Mouse (Mus musculus): ENCODE measurements at regions not wholly inside any gene's neighbourhood (a gene's known extent, or its start where the extent isn't known, plus 50 kb on each side); places are given as distances from the start of the nearest gene placed in this dataset.

- TF ChIP-seq CTCF (IDR thresholded peaks at IDR 0.05; ENCODE audit: borderline replicate concordance, extremely low read depth, insufficient read depth, insufficient read length) (no peak), POLR2A (IDR thresholded peaks at IDR 0.05; ENCODE audit: borderline replicate concordance, extremely low read depth, insufficient read depth, insufficient read length, poor library complexity, severe bottlenecking) (no peak)
These were observed 191.6 kb upstream of the Rad23b start for GRCm38 (mm10) chr4:55158166-55158739.

DNA sequence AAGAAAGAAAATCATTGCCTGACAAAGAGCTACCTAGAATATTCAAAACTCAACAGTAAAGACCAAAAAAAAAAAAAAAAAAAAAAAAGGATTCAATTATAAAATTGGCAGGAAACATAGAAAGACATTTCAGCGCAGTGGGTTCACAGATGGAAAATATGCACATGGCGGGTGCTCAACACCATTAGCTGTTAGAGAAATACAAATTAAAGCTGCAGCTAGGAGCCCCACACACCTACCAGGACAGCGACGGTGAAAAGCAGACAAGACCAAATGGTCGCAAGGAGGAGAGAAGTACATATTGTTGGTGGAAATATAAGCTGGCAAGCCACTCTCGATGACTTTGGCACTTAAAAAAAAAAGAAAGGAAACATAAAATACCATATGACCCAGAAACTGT lies 183.6 kb upstream of the Rad23b start:
- DNase-seq (ENCODE audit: low read depth): peak; percentile 50
- TF ChIP-seq POLR2A (IDR thresholded peaks at IDR 0.05; ENCODE audit: borderline replicate concordance, extremely low read depth, insufficient read depth, insufficient read length, poor library complexity, severe bottlenecking) (no peak), CTCF (IDR thresholded peaks at IDR 0.05; ENCODE audit: borderline replicate concordance, extremely low read depth, insufficient read depth, insufficient read length) (no peak)

More at GRCm38 (mm10) chr4:55158166-55158739, 191.6 kb upstream of the Rad23b start:
- peak; percentile 81 for DNase-seq (ENCODE audit: low read depth)

DNA sequence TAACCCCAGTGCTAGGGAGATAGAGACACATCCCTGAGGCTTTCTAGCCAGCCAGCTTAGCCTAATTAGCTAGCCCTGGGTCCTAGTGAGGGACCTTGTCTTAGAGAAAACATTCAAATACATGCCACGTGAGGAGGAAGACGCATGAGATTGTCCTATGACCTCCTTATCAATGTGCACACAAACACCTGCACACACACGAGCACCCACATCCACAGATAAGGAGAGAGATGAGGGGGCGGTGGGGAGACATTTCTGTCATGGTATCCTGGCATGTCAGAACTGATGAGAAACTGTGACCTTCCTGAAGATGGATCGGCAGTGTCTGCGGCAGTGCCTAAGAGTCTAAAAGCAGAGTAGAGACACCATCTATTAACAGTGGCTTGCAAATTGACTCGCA lies 180.8 kb upstream of the Rad23b start:
- DNase-seq (ENCODE audit: low read depth): no peak
- TF ChIP-seq POLR2A (IDR thresholded peaks at IDR 0.05; ENCODE audit: borderline replicate concordance, extremely low read depth, insufficient read depth, insufficient read length, poor library complexity, severe bottlenecking) (no peak), CTCF (IDR thresholded peaks at IDR 0.05; ENCODE audit: borderline replicate concordance, extremely low read depth, insufficient read depth, insufficient read length) (no peak)

- TF ChIP-seq CTCF (IDR thresholded peaks at IDR 0.05; ENCODE audit: borderline replicate concordance, extremely low read depth, insufficient read depth, insufficient read length): no peak
- TF ChIP-seq POLR2A (IDR thresholded peaks at IDR 0.05; ENCODE audit: borderline replicate concordance, extremely low read depth, insufficient read depth, insufficient read length, poor library complexity, severe bottlenecking): no peak
- DNase-seq (ENCODE audit: low read depth): no peak
These were observed 177.4 kb upstream of the Rad23b start for GRCm38 (mm10) chr4:55172334-55172891.

- no peak for TF ChIP-seq POLR2A (IDR thresholded peaks at IDR 0.05; ENCODE audit: borderline replicate concordance, extremely low read depth, insufficient read depth, insufficient read length, poor library complexity, severe bottlenecking)
- no peak for TF ChIP-seq CTCF (IDR thresholded peaks at IDR 0.05; ENCODE audit: borderline replicate concordance, extremely low read depth, insufficient read depth, insufficient read length)
- no peak for DNase-seq (ENCODE audit: low read depth)
These were observed 173.8 kb upstream of the Rad23b start for GRCm38 (mm10) chr4:55176026-55176425.

DNA sequence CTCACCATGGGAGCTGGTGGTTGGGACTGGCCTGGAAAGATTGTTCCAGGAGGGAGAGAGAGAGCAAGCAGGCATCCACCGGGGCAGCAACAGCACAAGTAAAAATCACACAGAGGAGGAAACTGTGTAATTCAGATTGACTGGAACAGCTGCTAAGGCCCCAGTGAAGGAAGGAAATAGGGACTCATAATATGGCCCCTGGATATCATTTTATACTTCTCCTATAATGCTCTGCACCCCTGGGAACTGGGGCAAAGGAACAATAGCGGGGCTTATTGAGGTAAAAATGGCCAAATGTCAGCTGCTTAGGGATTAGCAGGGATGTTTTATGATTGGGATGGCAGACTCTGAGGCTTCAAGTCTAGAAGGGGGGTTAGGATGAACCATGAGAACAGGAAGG lies 170.4 kb upstream of the Rad23b start:
- no peak for DNase-seq (ENCODE audit: low read depth)
- TF ChIP-seq POLR2A (IDR thresholded peaks at IDR 0.05; ENCODE audit: borderline replicate concordance, extremely low read depth, insufficient read depth, insufficient read length, poor library complexity, severe bottlenecking) (no peak), CTCF (IDR thresholded peaks at IDR 0.05; ENCODE audit: borderline replicate concordance, extremely low read depth, insufficient read depth, insufficient read length) (no peak)

DNA sequence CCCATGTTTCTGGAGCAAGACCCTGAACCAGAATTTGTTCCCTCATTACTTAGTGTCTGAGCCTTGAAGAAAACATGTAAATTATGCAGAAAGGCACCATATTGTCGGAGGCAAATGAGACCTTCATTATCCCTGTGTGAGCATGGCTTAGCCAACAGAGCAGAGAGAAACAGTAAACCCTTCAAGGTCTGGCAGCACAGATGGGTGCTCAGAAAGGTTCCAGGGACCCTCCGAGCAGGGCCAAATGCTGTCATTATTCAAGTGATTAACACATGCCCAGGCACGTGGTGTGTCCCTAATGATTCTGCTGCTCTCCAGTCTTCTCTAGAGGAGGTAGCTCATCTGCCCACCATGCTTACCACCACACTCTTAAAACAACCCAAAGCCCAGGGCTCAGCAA lies 166.3 kb upstream of the Rad23b start:
- no peak for TF ChIP-seq POLR2A (IDR thresholded peaks at IDR 0.05; ENCODE audit: borderline replicate concordance, extremely low read depth, insufficient read depth, insufficient read length, poor library complexity, severe bottlenecking)
- no peak for TF ChIP-seq CTCF (IDR thresholded peaks at IDR 0.05; ENCODE audit: borderline replicate concordance, extremely low read depth, insufficient read depth, insufficient read length)
- peak; percentile 79 for DNase-seq (ENCODE audit: low read depth)

- DNase-seq (ENCODE audit: low read depth): peak; percentile 28
- no peak for TF ChIP-seq POLR2A (IDR thresholded peaks at IDR 0.05; ENCODE audit: borderline replicate concordance, extremely low read depth, insufficient read depth, insufficient read length, poor library complexity, severe bottlenecking)
- no peak for TF ChIP-seq CTCF (IDR thresholded peaks at IDR 0.05; ENCODE audit: borderline replicate concordance, extremely low read depth, insufficient read depth, insufficient read length)
These were observed 161.1 kb upstream of the Rad23b start for GRCm38 (mm10) chr4:55188716-55189115.

DNA sequence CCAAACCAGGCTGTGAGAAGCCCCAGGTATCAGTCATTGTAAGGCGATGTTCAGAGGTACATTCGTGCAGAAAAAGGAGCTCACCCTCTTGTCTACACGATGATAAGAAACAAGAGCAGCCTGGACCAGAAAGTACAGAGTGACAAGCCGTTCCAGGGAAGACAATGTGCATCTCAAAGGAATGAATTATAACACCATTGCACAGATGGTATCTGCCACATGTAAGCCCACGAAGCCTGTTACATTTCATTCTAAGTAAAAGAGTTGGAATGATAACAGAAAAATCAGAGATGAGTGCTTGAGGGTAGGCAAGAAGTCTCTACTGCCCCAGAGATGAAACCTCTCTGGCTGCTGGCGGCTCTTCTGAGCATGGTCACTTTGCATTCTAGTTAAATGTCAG lies 159.3 kb upstream of the Rad23b start:
- no peak for TF ChIP-seq CTCF (IDR thresholded peaks at IDR 0.05; ENCODE audit: borderline replicate concordance, extremely low read depth, insufficient read depth, insufficient read length)
- TF ChIP-seq POLR2A (IDR thresholded peaks at IDR 0.05; ENCODE audit: borderline replicate concordance, extremely low read depth, insufficient read depth, insufficient read length, poor library complexity, severe bottlenecking): no peak
- DNase-seq (ENCODE audit: low read depth): peak; percentile 42

- no peak for TF ChIP-seq CTCF (IDR thresholded peaks at IDR 0.05; ENCODE audit: borderline replicate concordance, extremely low read depth, insufficient read depth, insufficient read length)
- TF ChIP-seq POLR2A (IDR thresholded peaks at IDR 0.05; ENCODE audit: borderline replicate concordance, extremely low read depth, insufficient read depth, insufficient read length, poor library complexity, severe bottlenecking): no peak
- no peak for DNase-seq (ENCODE audit: low read depth)
These were observed 155.8 kb upstream of the Rad23b start for GRCm38 (mm10) chr4:55194061-55194460.

GRCm38 (mm10) chr4:55194552-55194951 lies 155.3 kb upstream of the Rad23b start:
- peak; percentile 78 for DNase-seq (ENCODE audit: low read depth)
- TF ChIP-seq POLR2A (IDR thresholded peaks at IDR 0.05; ENCODE audit: borderline replicate concordance, extremely low read depth, insufficient read depth, insufficient read length, poor library complexity, severe bottlenecking) (no peak), CTCF (IDR thresholded peaks at IDR 0.05; ENCODE audit: borderline replicate concordance, extremely low read depth, insufficient read depth, insufficient read length) (no peak)
